Mouse (Mus musculus): ENCODE measurements around the gene Bcor. TPM values are rescaled to one million over a fixed set of nuclear protein-coding genes. Genes with fewer than 3 reads are reported as not detected.

Gene Bcor
- polyA plus RNA-seq, 1 experiment from 2014 or later: 14.7 TPM

DNA sequence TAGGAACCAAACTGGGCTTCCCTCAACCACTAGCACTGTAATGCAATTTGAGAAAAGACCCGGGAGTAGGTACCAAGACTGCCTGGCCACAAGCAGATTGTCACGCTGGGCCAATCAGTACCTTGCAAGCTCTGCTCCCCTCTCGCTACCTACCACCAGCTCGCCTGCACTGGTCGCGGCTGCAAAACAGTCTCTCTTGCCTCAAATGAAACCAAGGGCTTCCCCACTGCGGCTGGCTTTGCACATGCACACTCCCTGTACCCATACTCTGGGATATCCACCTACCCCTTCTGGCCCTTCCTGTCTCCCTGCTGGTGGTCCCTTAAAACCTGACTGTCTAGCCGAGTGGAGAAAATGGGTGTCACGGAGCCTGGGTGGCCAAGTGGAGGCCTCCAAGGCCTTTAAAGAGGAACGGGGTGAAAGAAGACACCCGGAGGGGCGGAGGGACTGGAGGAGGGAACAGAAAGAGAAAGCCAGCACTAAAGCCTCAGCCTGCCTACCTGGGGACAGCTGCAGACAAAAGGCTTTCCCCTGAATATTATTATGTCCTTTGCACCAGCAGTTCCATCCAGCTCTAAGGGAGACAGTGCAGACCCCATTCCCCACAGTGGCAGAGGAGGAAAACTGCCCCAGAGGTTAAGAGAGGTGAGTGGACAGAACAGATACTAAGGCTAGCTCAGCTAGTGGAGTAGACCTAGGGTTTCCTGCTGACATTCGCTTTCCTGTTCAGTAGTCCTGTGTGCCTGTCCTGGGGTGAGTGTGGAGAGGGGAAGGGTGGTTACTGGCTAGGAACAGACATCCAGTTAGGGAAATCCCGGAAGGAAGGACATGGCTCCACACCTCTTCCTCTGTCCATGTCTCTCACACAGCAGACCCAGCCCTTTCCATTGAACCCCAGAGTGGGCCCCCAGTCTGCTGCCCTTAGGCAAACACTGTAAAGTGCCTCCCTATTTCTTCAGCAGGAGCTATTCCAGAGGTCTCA, 30.0 kb downstream of the Bcor start:
- H3K27me3 ChIP-seq (ENCODE audit: control insufficient read depth, insufficient read depth, low read depth, low read length): peaks cover 43% of the 10 kb centered on the region
- no peaks in the 10 kb centered on the region for H3K9me3 ChIP-seq (replicated peaks; ENCODE audit: control insufficient read depth, low read length, poor library complexity, severe bottlenecking)
- ATAC-seq: no peak
- H3K4me3 ChIP-seq (ENCODE audit: low read depth, low read length): no peak overlapping the region
- no peaks in the 10 kb centered on the region for H3K36me3 ChIP-seq (ENCODE audit: control insufficient read depth, insufficient read depth, low read length)
- WGBS: 23% methylated on average over 14 of the region's 14 CpGs
- no peak overlapping the region for H3K4me2 ChIP-seq (ENCODE audit: low read length)
- no peak overlapping the region for H3K27ac ChIP-seq (ENCODE audit: low read length)
- peaks cover 17% of the 10 kb centered on the region for H3K4me1 ChIP-seq (ENCODE audit: control insufficient read depth, insufficient read depth, low read length)
- no peak overlapping the region for H3K9ac ChIP-seq (ENCODE audit: low read depth, low read length)

GRCm38 (mm10) chrX:12129230-12129629, 30.9 kb downstream of the Bcor start:
- Histone ChIP-seq H3K4me3 (ENCODE audit: low read depth, low read length) (no peak overlapping the region; the same call in 1 of the 2 replicates), H3K4me1 (ENCODE audit: control insufficient read depth, insufficient read depth, low read length) (peaks cover 15% of the 10 kb centered on the region), H3K36me3 (ENCODE audit: control insufficient read depth, insufficient read depth, low read length) (no peaks in the 10 kb centered on the region), H3K27me3 (ENCODE audit: control insufficient read depth, insufficient read depth, low read depth, low read length) (peaks cover 42% of the 10 kb centered on the region), H3K27ac (ENCODE audit: low read length) (no peak overlapping the region; the same call in 1 of the 2 replicates), H3K4me2 (ENCODE audit: low read length) (peak overlapping the region; percentile 64), H3K9ac (ENCODE audit: low read depth, low read length) (0 out of 2 replicates have a peak overlapping the region, but pooled peaks have one; percentile 25), H3K9me3 (replicated peaks; ENCODE audit: control insufficient read depth, low read length, poor library complexity, severe bottlenecking) (no peaks in the 10 kb centered on the region)
- 5% methylated on average over 20 of the region's 24 CpGs for WGBS
- peak; percentile 29; the same call in 1 of the 2 replicates for ATAC-seq

DNA sequence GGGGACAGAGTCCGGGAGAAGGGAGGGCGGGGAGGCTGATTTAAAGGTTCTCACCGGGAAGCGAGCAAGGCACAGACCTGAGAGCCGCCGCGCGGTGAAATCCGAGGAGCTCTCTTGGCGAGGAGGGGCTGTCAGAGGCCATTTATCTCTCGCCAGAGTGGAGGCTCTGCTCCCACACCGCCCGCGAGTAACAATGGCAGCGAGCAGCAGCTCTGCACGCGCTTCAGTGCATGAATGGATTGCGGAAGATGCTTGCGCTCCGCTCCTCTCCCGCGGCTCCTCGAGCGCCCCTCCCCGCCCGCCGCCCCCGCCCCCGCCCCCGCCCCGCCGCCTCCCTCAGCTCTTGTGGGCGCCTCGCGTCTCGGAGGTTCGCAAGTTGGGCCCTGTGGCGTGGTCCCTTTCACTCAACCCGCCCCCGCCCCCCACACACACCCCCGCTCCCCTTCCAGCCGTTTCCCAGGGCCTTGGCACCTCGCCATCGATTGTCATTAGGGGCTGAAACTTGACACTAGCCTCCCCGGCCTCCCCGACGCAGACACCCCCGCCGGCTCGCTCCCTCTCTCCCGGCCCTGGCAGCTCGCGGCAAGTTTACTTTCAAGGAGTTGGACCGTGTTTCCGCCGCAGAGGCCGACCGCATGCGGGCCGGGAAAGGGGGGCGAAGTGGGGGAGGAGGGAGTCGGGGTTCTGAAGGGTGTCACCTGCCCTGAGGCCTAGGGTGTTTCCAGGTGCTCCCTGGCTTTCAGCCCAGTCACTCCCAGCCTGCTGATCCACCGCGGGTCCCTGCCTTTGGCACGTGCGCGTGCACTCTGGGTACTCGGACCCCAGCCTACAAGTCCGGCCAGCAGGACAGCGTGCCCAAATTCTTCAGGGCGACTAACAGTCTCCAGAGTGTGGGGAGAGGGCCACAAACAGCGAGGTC, 31.7 kb downstream of the Bcor start:
- ATAC-seq: peak; percentile 72
- Histone ChIP-seq H3K36me3 (ENCODE audit: control insufficient read depth, insufficient read depth, low read length) (no peaks in the 10 kb centered on the region), H3K4me1 (ENCODE audit: control insufficient read depth, insufficient read depth, low read length) (peaks cover 14% of the 10 kb centered on the region), H3K9me3 (replicated peaks; ENCODE audit: control insufficient read depth, low read length, poor library complexity, severe bottlenecking) (no peaks in the 10 kb centered on the region), H3K4me3 (ENCODE audit: low read depth, low read length) (peak overlapping the region; percentile 61), H3K9ac (ENCODE audit: low read depth, low read length) (peak overlapping the region; percentile 89), H3K27me3 (ENCODE audit: control insufficient read depth, insufficient read depth, low read depth, low read length) (peaks cover 42% of the 10 kb centered on the region), H3K4me2 (ENCODE audit: low read length) (peak overlapping the region; percentile 64), H3K27ac (ENCODE audit: low read length) (peak overlapping the region; percentile 86)
- 3% methylated on average over 45 of the region's 72 CpGs for WGBS

DNA sequence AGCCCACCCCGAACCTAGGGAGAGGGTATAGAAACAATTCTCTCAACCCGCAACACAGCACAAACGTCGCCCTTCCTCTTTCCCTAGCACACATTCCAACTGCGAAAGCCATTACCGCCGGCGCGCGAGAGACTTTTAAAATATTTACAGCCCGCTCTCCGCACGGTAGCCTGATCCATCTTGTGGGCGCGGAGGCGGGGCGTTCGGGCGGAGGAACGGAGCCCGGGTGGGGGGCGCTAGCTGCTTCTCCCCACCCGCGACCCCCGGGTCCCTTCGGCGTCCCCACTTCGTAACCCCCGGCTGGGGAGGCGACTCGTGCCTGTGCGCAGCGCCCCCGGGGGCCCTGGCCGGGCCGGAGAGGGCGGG, 32.4 kb downstream of the Bcor start:
- peak; percentile 37; the same call in 1 of the 2 replicates for ATAC-seq
- H3K27ac ChIP-seq (ENCODE audit: low read length): peak overlapping the region; percentile 86
- 8% methylated on average over 22 of the region's 37 CpGs for WGBS

DNA sequence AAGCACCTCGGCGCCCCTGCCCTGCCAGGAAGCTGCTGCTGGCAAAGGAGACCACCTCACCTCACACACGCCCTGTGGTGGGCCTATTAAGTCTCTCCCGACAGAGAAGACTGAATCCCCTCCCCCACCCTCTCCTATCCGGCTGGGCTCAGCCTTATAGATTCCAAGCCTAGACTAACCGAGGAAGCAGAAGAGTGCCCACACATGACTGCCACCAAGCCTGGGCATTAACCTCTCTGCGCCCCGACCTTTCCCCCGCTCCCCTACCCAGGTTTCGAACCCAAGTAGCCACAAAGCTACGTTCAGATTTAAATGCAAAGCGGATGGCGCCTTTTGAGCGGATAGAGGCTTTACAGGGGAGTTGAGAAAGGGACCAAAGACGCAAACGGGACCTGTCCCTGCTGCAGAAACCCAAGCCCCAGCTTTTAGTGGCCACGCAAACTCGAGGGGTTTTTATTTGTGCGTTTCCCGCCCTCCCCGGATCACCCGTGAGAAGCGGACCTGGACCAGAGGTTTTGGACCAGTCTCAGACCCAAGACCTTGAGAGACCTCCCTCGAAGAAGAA, 33.0 kb downstream of the Bcor start:
- ATAC-seq: 0 out of 2 replicates have a peak, but pooled peaks have one; percentile 3
- Histone ChIP-seq H3K9me3 (replicated peaks; ENCODE audit: control insufficient read depth, low read length, poor library complexity, severe bottlenecking) (no peaks in the 10 kb centered on the region), H3K27me3 (ENCODE audit: control insufficient read depth, insufficient read depth, low read depth, low read length) (peaks cover 35% of the 10 kb centered on the region), H3K4me3 (ENCODE audit: low read depth, low read length) (peak overlapping the region; percentile 61), H3K36me3 (ENCODE audit: control insufficient read depth, insufficient read depth, low read length) (no peaks in the 10 kb centered on the region), H3K4me1 (ENCODE audit: control insufficient read depth, insufficient read depth, low read length) (peaks cover 19% of the 10 kb centered on the region), H3K4me2 (ENCODE audit: low read length) (peak overlapping the region; percentile 64), H3K9ac (ENCODE audit: low read depth, low read length) (peak overlapping the region; percentile 89), H3K27ac (ENCODE audit: low read length) (no peak overlapping the region)
- 5% methylated on average over 24 of the region's 24 CpGs for WGBS

More for the DNA sequence above, 32.4 kb downstream of the Bcor start:
- H3K9me3 ChIP-seq (replicated peaks; ENCODE audit: control insufficient read depth, low read length, poor library complexity, severe bottlenecking): no peaks in the 10 kb centered on the region
- peaks cover 18% of the 10 kb centered on the region for H3K4me1 ChIP-seq (ENCODE audit: control insufficient read depth, insufficient read depth, low read length)
- H3K9ac ChIP-seq (ENCODE audit: low read depth, low read length): peak overlapping the region; percentile 89
- peak overlapping the region; percentile 64 for H3K4me2 ChIP-seq (ENCODE audit: low read length)
- peak overlapping the region; percentile 61 for H3K4me3 ChIP-seq (ENCODE audit: low read depth, low read length)
- peaks cover 38% of the 10 kb centered on the region for H3K27me3 ChIP-seq (ENCODE audit: control insufficient read depth, insufficient read depth, low read depth, low read length)
- no peaks in the 10 kb centered on the region for H3K36me3 ChIP-seq (ENCODE audit: control insufficient read depth, insufficient read depth, low read length)

GRCm38 (mm10) chrX:12126408-12127105, 33.6 kb downstream of the Bcor start:
- peaks cover 32% of the 10 kb centered on the region for H3K27me3 ChIP-seq (ENCODE audit: control insufficient read depth, insufficient read depth, low read depth, low read length)
- peaks cover 19% of the 10 kb centered on the region for H3K4me1 ChIP-seq (ENCODE audit: control insufficient read depth, insufficient read depth, low read length)
- H3K4me3 ChIP-seq (ENCODE audit: low read depth, low read length): peak overlapping the region; percentile 61
- peak overlapping the region; percentile 89 for H3K9ac ChIP-seq (ENCODE audit: low read depth, low read length)
- no peak overlapping the region for H3K27ac ChIP-seq (ENCODE audit: low read length)
- no peaks in the 10 kb centered on the region for H3K9me3 ChIP-seq (replicated peaks; ENCODE audit: control insufficient read depth, low read length, poor library complexity, severe bottlenecking)
- WGBS: 12% methylated on average over 22 of the region's 22 CpGs
- ATAC-seq: 0 out of 2 replicates have a peak, but pooled peaks have one; percentile 13
- no peaks in the 10 kb centered on the region for H3K36me3 ChIP-seq (ENCODE audit: control insufficient read depth, insufficient read depth, low read length)
- peak overlapping the region; percentile 64 for H3K4me2 ChIP-seq (ENCODE audit: low read length)

GRCm38 (mm10) chrX:12124571-12124970, 35.6 kb downstream of the Bcor start:
- Histone ChIP-seq H3K4me1 (ENCODE audit: control insufficient read depth, insufficient read depth, low read length) (peaks cover 19% of the 10 kb centered on the region), H3K4me3 (ENCODE audit: low read depth, low read length) (no peak overlapping the region), H3K27ac (ENCODE audit: low read length) (no peak overlapping the region), H3K27me3 (ENCODE audit: control insufficient read depth, insufficient read depth, low read depth, low read length) (peaks cover 18% of the 10 kb centered on the region), H3K36me3 (ENCODE audit: control insufficient read depth, insufficient read depth, low read length) (no peaks in the 10 kb centered on the region), H3K4me2 (ENCODE audit: low read length) (no peak overlapping the region), H3K9ac (ENCODE audit: low read depth, low read length) (no peak overlapping the region), H3K9me3 (replicated peaks; ENCODE audit: control insufficient read depth, low read length, poor library complexity, severe bottlenecking) (no peaks in the 10 kb centered on the region)
- ATAC-seq: no peak
- 28% methylated on average over 3 of the region's 3 CpGs for WGBS

- no peaks in the 10 kb centered on the region for H3K36me3 ChIP-seq (ENCODE audit: control insufficient read depth, insufficient read depth, low read length)
- 7% methylated on average over 6 of the region's 6 CpGs for WGBS
- no peak overlapping the region for H3K9ac ChIP-seq (ENCODE audit: low read depth, low read length)
- H3K4me2 ChIP-seq (ENCODE audit: low read length): no peak overlapping the region
- H3K4me1 ChIP-seq (ENCODE audit: control insufficient read depth, insufficient read depth, low read length): peaks cover 19% of the 10 kb centered on the region
- ATAC-seq: no peak
- no peak overlapping the region for H3K4me3 ChIP-seq (ENCODE audit: low read depth, low read length)
- no peak overlapping the region for H3K27ac ChIP-seq (ENCODE audit: low read length)
- peaks cover 11% of the 10 kb centered on the region for H3K27me3 ChIP-seq (ENCODE audit: control insufficient read depth, insufficient read depth, low read depth, low read length)
- no peaks in the 10 kb centered on the region for H3K9me3 ChIP-seq (replicated peaks; ENCODE audit: control insufficient read depth, low read length, poor library complexity, severe bottlenecking)
Observed at GRCm38 (mm10) chrX:12123687-12124087, 36.5 kb downstream of the Bcor start.
